Mouse (Mus musculus): ENCODE results near the gene Ikzf3. TPM values are rescaled to one million over a fixed set of nuclear protein-coding genes. Genes with fewer than 3 reads are reported as not detected.
A peak's percentile ranks its signal among the peaks of the same experiment; 100 is the strongest.

Gene Ikzf3
- total and polyA plus RNA-seq, 2 experiments from 2014 or later, result 0.20 TPM; not detected in 1

DNA sequence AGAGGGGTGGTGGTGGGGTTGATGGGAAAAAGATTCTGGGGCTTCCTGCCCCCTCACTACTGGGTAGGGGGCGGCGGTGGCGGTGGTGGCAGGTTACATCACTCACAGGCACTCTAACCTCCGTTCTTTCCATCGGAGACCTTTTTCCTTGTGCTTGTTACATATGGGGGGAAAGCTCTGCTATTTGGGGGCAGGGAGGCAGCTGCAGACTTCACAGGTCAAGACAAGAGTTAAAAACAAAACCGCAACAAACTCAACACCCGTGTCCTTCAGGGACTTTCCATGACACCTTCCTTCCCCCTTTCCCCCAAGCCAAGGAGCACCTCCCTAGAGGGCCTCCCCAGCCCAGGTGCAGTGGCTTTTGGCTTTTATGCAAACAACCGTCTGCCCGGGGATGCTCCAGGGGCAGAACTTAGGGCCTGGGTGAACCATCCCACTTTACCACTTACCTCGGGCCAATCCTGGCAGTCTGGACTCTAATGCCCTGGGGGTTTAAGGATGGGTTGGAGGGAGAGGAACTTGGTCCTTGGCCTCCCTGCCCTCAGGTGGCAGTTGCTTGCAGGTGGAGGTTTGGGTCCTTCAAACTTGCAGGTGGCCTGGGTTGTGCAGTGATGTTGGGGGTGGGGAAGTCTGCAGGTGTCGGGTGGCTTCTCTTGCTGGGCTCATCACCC lies 86.6 kb downstream of the Ikzf3 start:
- no peak for TF ChIP-seq CTCF (IDR thresholded peaks at IDR 0.05; ENCODE audit: low read depth)
- no peaks in the 10 kb centered on the region for H3K9me3 ChIP-seq (ENCODE audit: low read length)

DNA sequence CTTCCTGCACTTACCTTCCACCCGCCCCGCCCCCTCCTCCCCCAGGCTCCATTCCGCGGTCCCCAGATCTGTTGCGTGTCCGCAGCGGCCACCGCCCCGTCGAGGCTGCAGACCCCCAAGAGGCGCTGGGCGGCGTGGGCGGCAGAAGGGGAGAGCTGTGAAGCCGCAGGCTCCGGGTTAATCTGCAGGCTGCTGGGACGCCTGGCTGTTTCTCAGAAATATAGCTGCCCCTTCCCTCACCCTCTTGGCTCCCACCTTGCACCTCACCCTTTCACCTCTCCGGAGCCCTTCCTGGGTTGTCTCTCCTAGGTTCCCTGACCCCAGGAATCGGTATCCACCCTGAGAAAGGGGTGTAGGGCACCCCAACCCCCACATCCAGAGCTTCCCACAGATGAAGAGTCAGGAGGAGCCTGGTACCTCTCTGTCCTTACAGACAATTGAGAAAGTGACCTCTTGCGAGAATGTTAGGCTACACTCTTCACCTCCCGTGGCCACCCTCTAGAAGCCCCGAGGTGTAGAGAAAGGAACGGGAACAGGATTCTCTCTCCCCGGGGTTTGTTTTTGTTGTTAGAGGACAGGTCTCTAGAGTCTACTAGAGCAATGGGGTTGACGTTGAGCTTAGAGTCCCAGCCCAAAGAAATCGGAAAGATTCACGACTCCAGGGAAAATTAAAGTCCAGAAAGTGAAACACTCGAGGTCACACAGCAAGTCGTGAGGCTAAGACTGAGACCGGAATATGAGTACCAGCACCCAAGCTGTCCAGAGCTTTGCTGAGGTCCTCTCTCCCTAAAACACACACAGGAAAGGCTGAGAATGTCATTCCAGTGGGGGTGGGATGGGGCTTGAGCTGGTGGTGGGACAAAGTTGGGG lies 87.5 kb downstream of the Ikzf3 start:
- peak overlapping the region; percentile 55 for H3K9ac ChIP-seq (replicated peaks; ENCODE audit: low read length)
- H3K9me3 ChIP-seq (ENCODE audit: low read length), result no peaks in the 10 kb centered on the region
- H3K27me3 ChIP-seq (ENCODE audit: insufficient read depth, low read length), result no peaks in the 10 kb centered on the region; the same call in 1 of the 2 replicates
- peak; percentile 10; the same call in 1 of the 2 replicates for ATAC-seq
- peaks cover 4% of the 10 kb centered on the region; the same call in 1 of the 2 replicates for H3K4me1 ChIP-seq (ENCODE audit: insufficient read depth, low read length)
- H3K36me3 ChIP-seq (ENCODE audit: insufficient read depth, low read length), result no peaks in the 10 kb centered on the region
- WGBS, result 5% methylated on average over 28 of the region's 30 CpGs
- no peak for DNase-seq (ENCODE audit: low spot score)
- H3K4me2 ChIP-seq (ENCODE audit: low read depth, low read length), result peak overlapping the region; percentile 77
- 0 out of 2 replicates have a peak overlapping the region, but pooled peaks have one; percentile 51 for H3K27ac ChIP-seq
- TF ChIP-seq CTCF (IDR thresholded peaks at IDR 0.05; ENCODE audit: low read depth), result no peak
- peak overlapping the region; percentile 53 for H3K4me3 ChIP-seq (ENCODE audit: low read length)

More for the DNA sequence above, 86.6 kb downstream of the Ikzf3 start:
- no peak for DNase-seq (ENCODE audit: low spot score)
- Histone ChIP-seq H3K4me1 (ENCODE audit: insufficient read depth, low read length) (peaks cover 4% of the 10 kb centered on the region; the same call in 1 of the 2 replicates), H3K27ac (no peak overlapping the region), H3K36me3 (ENCODE audit: insufficient read depth, low read length) (no peaks in the 10 kb centered on the region), H3K4me2 (ENCODE audit: low read depth, low read length) (no peak overlapping the region), H3K27me3 (ENCODE audit: insufficient read depth, low read length) (no peaks in the 10 kb centered on the region; the same call in 1 of the 2 replicates), H3K4me3 (ENCODE audit: low read length) (no peak overlapping the region), H3K9ac (replicated peaks; ENCODE audit: low read length) (no peak overlapping the region)
- WGBS, result 30% methylated on average over 11 of the region's 11 CpGs
- ATAC-seq, result no peak

DNA sequence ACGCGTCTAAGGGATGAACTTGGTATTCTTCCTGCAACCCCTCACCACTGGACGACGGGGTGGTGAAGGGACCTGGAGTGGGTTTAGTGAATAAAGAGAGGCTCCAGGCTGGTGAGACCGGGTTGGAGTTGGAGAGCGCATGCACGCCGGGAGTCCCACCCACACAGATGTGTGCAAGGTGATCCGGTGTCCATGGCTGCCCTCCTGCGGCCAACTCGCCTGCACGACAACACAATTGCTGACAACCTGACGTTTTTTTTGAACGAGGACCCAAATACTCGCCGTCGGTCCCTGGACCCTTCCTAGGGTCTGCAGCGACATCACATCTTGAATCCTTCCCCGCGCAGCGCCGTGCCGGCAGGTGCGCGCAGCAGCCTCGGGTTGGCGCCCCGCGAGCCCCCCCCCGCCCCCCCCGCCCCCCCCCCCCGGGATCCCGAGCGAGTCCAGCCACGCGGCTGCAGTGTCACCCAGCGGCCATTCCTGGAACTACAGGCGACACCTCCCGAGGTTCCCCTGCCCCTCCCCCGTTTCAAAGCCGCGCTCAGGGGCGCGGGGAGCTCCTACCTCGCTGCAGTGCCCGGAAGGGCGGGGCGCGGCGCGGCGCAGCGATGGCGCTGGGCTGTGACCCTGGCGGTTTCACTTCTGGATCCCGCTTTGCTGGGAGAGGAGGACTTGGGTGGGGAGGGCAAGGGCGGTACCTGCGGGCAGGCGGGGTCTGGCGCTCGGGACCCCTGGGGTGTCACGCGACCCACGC lies 88.3 kb downstream of the Ikzf3 start:
- no peaks in the 10 kb centered on the region for H3K36me3 ChIP-seq (ENCODE audit: insufficient read depth, low read length)
- H3K4me2 ChIP-seq (ENCODE audit: low read depth, low read length), result peak overlapping the region; percentile 77
- WGBS, result 1% methylated on average over 37 of the region's 64 CpGs
- peak overlapping the region; percentile 55 for H3K9ac ChIP-seq (replicated peaks; ENCODE audit: low read length)
- H3K4me1 ChIP-seq (ENCODE audit: insufficient read depth, low read length), result peaks cover 4% of the 10 kb centered on the region; the same call in 1 of the 2 replicates
- peak; percentile 62 for TF ChIP-seq CTCF (IDR thresholded peaks at IDR 0.05; ENCODE audit: low read depth)
- no peaks in the 10 kb centered on the region for H3K9me3 ChIP-seq (ENCODE audit: low read length)
- H3K27ac ChIP-seq, result peak overlapping the region; percentile 54; the same call in 1 of the 2 replicates
- peak; percentile 92 for DNase-seq (ENCODE audit: low spot score)
- ATAC-seq, result peak; percentile 87
- H3K4me3 ChIP-seq (ENCODE audit: low read length), result peak overlapping the region; percentile 53
- H3K27me3 ChIP-seq (ENCODE audit: insufficient read depth, low read length), result no peaks in the 10 kb centered on the region; the same call in 1 of the 2 replicates

DNA sequence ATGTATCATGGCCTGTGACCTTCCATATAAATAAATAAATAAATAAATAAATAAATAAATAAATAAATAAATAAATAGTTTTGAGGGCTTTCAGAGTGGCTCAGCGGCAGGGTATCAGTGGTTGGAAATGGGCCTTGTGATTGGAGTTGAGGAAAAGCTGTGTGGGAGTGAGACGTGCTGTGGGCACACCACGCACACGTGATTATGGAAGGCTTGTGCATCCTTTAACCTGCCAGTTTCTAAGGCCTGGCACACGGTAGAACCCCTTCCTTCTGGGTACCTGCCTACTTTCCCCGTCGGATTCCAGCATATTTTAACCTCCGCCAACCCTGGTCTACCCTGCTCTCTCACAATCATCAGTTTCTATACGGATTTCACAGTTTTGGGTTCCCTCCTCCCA lies 88.9 kb downstream of the Ikzf3 start:
- Histone ChIP-seq H3K27me3 (ENCODE audit: insufficient read depth, low read length) (no peaks in the 10 kb centered on the region; the same call in 1 of the 2 replicates), H3K4me1 (ENCODE audit: insufficient read depth, low read length) (peaks cover 4% of the 10 kb centered on the region; the same call in 1 of the 2 replicates), H3K4me2 (ENCODE audit: low read depth, low read length) (peak overlapping the region; percentile 77), H3K9ac (replicated peaks; ENCODE audit: low read length) (peak overlapping the region; percentile 55), H3K9me3 (ENCODE audit: low read length) (no peaks in the 10 kb centered on the region), H3K4me3 (ENCODE audit: low read length) (peak overlapping the region; percentile 53), H3K27ac (peak overlapping the region; percentile 54; the same call in 1 of the 2 replicates), H3K36me3 (ENCODE audit: insufficient read depth, low read length) (no peaks in the 10 kb centered on the region)
- WGBS, result 18% methylated on average over 9 of the region's 9 CpGs
- TF ChIP-seq CTCF (IDR thresholded peaks at IDR 0.05; ENCODE audit: low read depth), result no peak
- peak; percentile 15 for DNase-seq (ENCODE audit: low spot score)
- peak; percentile 27; the same call in 1 of the 2 replicates for ATAC-seq

DNA sequence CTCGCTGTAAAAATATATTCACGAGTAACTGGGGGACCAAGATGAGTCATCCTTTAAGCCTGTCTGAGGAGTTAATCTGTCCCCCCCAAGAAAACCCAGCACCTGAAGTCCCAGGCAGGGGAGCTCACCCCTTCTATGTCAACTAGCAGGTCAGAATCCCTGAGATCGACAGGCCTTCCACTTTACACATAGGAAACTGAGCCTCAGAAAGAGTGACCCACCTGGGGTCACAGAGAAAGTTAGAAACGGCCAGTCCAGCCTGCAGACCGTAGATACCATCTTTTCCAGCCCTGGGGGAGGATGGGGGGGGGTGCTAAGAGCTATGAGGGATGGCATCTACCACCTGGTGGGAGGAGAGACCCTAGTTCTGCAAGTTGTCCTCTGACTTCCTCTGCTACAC lies 89.3 kb downstream of the Ikzf3 start:
- no peak overlapping the region for H3K9ac ChIP-seq (replicated peaks; ENCODE audit: low read length)
- H3K27me3 ChIP-seq (ENCODE audit: insufficient read depth, low read length), result no peaks in the 10 kb centered on the region
- ATAC-seq (no peak), DNase-seq (ENCODE audit: low spot score) (no peak)
- no peaks in the 10 kb centered on the region for H3K9me3 ChIP-seq (ENCODE audit: low read length)
- peaks cover 4% of the 10 kb centered on the region; the same call in 1 of the 2 replicates for H3K4me1 ChIP-seq (ENCODE audit: insufficient read depth, low read length)
- H3K4me2 ChIP-seq (ENCODE audit: low read depth, low read length), result no peak overlapping the region
- H3K36me3 ChIP-seq (ENCODE audit: insufficient read depth, low read length), result no peaks in the 10 kb centered on the region
- no peak overlapping the region for H3K4me3 ChIP-seq (ENCODE audit: low read length)
- 86% methylated on average over 5 of the region's 5 CpGs for WGBS
- no peak for TF ChIP-seq CTCF (IDR thresholded peaks at IDR 0.05; ENCODE audit: low read depth)
- no peak overlapping the region for H3K27ac ChIP-seq

DNA sequence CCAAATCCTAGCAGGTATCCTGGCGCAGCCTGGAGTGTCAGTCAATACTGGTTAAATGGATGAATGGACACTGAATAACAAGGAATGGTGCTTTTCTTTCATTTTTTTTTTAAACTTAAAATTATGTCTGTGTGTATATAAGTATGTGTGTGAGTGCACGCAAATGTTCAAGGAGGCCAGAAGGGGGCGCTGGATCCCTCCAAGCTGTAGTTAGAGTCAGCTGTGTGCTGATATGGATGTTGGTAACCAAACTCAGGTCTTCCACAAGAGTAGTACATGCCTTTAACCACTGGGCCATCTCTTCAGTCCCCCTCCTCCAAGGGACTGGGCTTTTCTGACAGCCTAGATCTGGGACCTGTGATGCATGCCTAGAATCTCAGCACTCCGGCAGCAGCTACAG lies 90.3 kb downstream of the Ikzf3 start:
- Histone ChIP-seq H3K9ac (replicated peaks; ENCODE audit: low read length) (no peak overlapping the region), H3K4me2 (ENCODE audit: low read depth, low read length) (no peak overlapping the region), H3K9me3 (ENCODE audit: low read length) (no peaks in the 10 kb centered on the region), H3K4me3 (ENCODE audit: low read length) (no peak overlapping the region), H3K27me3 (ENCODE audit: insufficient read depth, low read length) (no peaks in the 10 kb centered on the region), H3K36me3 (ENCODE audit: insufficient read depth, low read length) (no peaks in the 10 kb centered on the region), H3K4me1 (ENCODE audit: insufficient read depth, low read length) (peaks cover 4% of the 10 kb centered on the region; the same call in 1 of the 2 replicates), H3K27ac (no peak overlapping the region)
- WGBS, result 82% methylated on average over 4 of the region's 4 CpGs
- ATAC-seq (no peak), DNase-seq (ENCODE audit: low spot score) (no peak)
- TF ChIP-seq CTCF (IDR thresholded peaks at IDR 0.05; ENCODE audit: low read depth), result peak; percentile 42; the same call in 1 of the 2 replicates
